24 mouse cellular contexts compared by ENCODE assay signal in the genomic region with DNA sequence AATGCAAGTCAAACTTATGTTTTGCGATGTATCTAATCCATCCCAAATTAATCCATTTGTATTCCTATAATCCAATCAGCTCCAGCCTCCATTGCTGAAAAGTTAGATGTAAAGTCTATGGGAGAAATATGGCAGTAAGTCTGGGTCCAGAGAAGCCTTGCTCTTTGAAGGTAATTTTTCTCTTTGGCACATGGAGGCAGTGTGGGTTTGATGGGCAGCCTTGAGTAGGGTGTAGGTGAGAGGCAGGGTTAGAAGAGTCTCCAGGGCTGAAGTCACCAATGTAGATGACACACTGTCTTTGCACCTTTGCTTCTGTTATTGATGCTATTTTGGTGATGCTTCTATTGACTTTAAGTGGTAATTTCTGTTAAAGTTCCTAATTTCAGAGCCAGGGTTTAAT.
A peak's percentile ranks its signal among the peaks of the same experiment; 100 is the strongest.
DNase-seq lines count a peak whose midpoint lies in the region; TF ChIP-seq lines count a peak whose summit lies in the region.
"Had no signal": no experiment of that assay in that cellular context is flagged by ENCODE, and none has a peak within 500 bp of the region (broad histone marks: within the 10 kb centered on the region; RNA-seq: fewer than 3 reads in every experiment).

No protein-coding gene starts in this region.

- no peaks in the 10 kb centered on the region for H3K9me3 ChIP-seq in CH12.LX (replicated peaks; ENCODE audit: low read length)
- H3K9me3 ChIP-seq: embryonic facial prominence, embryonic 13.5 days; forebrain, embryonic 10.5 days; forebrain, embryonic 15.5 days; hindbrain, embryonic 15.5 days; limb, embryonic 13.5 days; liver, embryonic 12.5 days; midbrain, embryonic 15.5 days had no signal

- H3K9ac ChIP-seq in CH12.LX (ENCODE audit: insufficient read depth, low read depth) = no peak overlapping the region
- H3K9ac ChIP-seq: embryonic facial prominence, embryonic 13.5 days; forebrain, embryonic 15.5 days; hindbrain, embryonic 15.5 days; limb, embryonic 13.5 days; liver, embryonic 12.5 days; midbrain, embryonic 15.5 days had no signal

- dilution Hi-C loops in CH12.LX (cut with MboI; ENCODE audit: extremely low pct_ligation_motif_present, extremely low pct_unique_long_range_greater_than_20kb, low sequenced_read_pairs) = no loop called here

- no peaks in the 10 kb centered on the region for H3K4me1 ChIP-seq in kidney, adult 2 months (ENCODE audit: control insufficient read depth, insufficient read depth, low read length)
- H3K4me1 ChIP-seq in CH12.LX (ENCODE audit: control insufficient read depth in 1 of 2, insufficient read depth in 2 of 2) = no peaks in the 10 kb centered on the region
- no peaks in the 10 kb centered on the region for H3K4me1 ChIP-seq in small intestine, adult 2 months (ENCODE audit: control insufficient read depth, insufficient read depth, insufficient read length, low read length)
- H3K4me1 ChIP-seq: hindbrain, embryonic 15.5 days; limb, embryonic 13.5 days; liver, embryonic 12.5 days; midbrain, embryonic 15.5 days had no signal

- no peak overlapping the region for H3K4me2 ChIP-seq in CH12.LX (ENCODE audit: insufficient read depth, low read depth, poor library complexity, severe bottlenecking)
- H3K4me2 ChIP-seq: embryonic facial prominence, embryonic 13.5 days; forebrain, embryonic 15.5 days; heart, embryonic 11.5 days; hindbrain, embryonic 15.5 days; limb, embryonic 13.5 days; liver, embryonic 12.5 days; midbrain, embryonic 15.5 days had no signal

- no peak for TF ChIP-seq POLR2A in kidney, adult 2 months (IDR thresholded peaks at IDR 0.05; ENCODE audit: low read depth, low read length)
- TF ChIP-seq POLR2A in CH12.LX (IDR thresholded peaks at IDR 0.05; ENCODE audit: low read depth, low read length) = no peak
- TF ChIP-seq POLR2A in small intestine, adult 2 months (IDR thresholded peaks at IDR 0.05; ENCODE audit: low read depth, low read length) = no peak

- no peak for TF ChIP-seq EP300 in CH12.LX (IDR thresholded peaks at IDR 0.05; ENCODE audit: low read length)

- peak; percentile 37 for TF ChIP-seq RAD21 in CH12.LX (IDR thresholded peaks at IDR 0.05; ENCODE audit: low read depth, low read length)

- DNase-seq in heart, adult 11 months = peak; percentile 31
- DNase-seq in heart, postnatal 4 days = no peak
- DNase-seq in kidney, adult 2 months = no peak
- no peak for DNase-seq in kidney, adult 9 months
- no peak for DNase-seq in CH12.LX (ENCODE audit: extremely low read depth)
- no peak for DNase-seq in retina, embryonic 14.5 days (ENCODE audit: low spot score)
- DNase-seq: adrenal gland, postnatal 25 days; cerebellum, adult 9-10 months; cerebellum, postnatal 36 days; kidney, postnatal 25 days; lung, adult 18-20 months; lung, postnatal 10 days; right cerebral cortex, adult 18-20 months; thymus, adult 2 months; thymus, postnatal 36 days had no signal

- TF ChIP-seq CTCF in kidney, adult 2 months (conservative IDR thresholded peaks at IDR 0.05; ENCODE audit: insufficient read depth, insufficient read length, low read depth, low read length) = 0 out of 2 replicates have a peak, but pooled peaks have one; percentile 4
- peak in 1 of 2 experiments; percentile 23; a peak in 1 of 4 replicates for TF ChIP-seq CTCF in CH12.LX (conservative IDR thresholded peaks at IDR 0.05 in 1 of 2, IDR thresholded peaks at IDR 0.05 in 1 of 2; ENCODE audit: low read depth in 2 of 2, low read length in 2 of 2)
- TF ChIP-seq CTCF in small intestine, adult 2 months (IDR thresholded peaks at IDR 0.05; ENCODE audit: extremely low read depth, insufficient read length, insufficient replicate concordance, low read depth, low read length) = peak; percentile 25; the same call in 1 of the 2 replicates

- H3K27ac ChIP-seq in kidney, adult 2 months (ENCODE audit: insufficient read depth, low read depth, low read length) = no peak overlapping the region
- H3K27ac ChIP-seq in CH12.LX (ENCODE audit: insufficient read depth, low read depth) = no peak overlapping the region
- no peak overlapping the region for H3K27ac ChIP-seq in small intestine, adult 2 months (ENCODE audit: insufficient read depth, low read depth, low read length)
- H3K27ac ChIP-seq: embryonic facial prominence, embryonic 13.5 days; forebrain, embryonic 10.5 days; forebrain, embryonic 15.5 days; hindbrain, embryonic 15.5 days; limb, embryonic 13.5 days; liver, embryonic 12.5 days; midbrain, embryonic 15.5 days had no signal

- H3K4me3 ChIP-seq in kidney, adult 2 months (ENCODE audit: insufficient read depth, low read depth, low read length) = no peak overlapping the region
- no peak overlapping the region for H3K4me3 ChIP-seq in CH12.LX (replicated peaks in 1 of 3; ENCODE audit: low read depth in 2 of 3, low read length in 2 of 3, poor library complexity in 1 of 3)
- no peak overlapping the region for H3K4me3 ChIP-seq in small intestine, adult 2 months (ENCODE audit: low read depth, low read length)
- H3K4me3 ChIP-seq: embryonic facial prominence, embryonic 13.5 days; forebrain, embryonic 10.5 days; forebrain, embryonic 15.5 days; hindbrain, embryonic 15.5 days; limb, embryonic 13.5 days; liver, embryonic 12.5 days; midbrain, embryonic 15.5 days had no signal

- no peaks in the 10 kb centered on the region for H3K27me3 ChIP-seq in kidney, adult 2 months (replicated peaks; ENCODE audit: control insufficient read depth, insufficient read depth, low read length)
- H3K27me3 ChIP-seq in CH12.LX (replicated peaks) = no peaks in the 10 kb centered on the region
- no peaks in the 10 kb centered on the region for H3K27me3 ChIP-seq in small intestine, adult 2 months (ENCODE audit: control insufficient read depth, insufficient read depth, low read length)
- H3K27me3 ChIP-seq: embryonic facial prominence, embryonic 13.5 days; forebrain, embryonic 15.5 days; hindbrain, embryonic 15.5 days; limb, embryonic 13.5 days; liver, embryonic 12.5 days; midbrain, embryonic 15.5 days had no signal

- H3K79me2 ChIP-seq in CH12.LX (replicated peaks; ENCODE audit: control insufficient read depth, extremely low read depth, insufficient read depth, poor library complexity, severe bottlenecking) = no peaks in the 10 kb centered on the region

- WGBS in kidney, adult 2 months = 90% methylated on average over 1 of the region's 1 CpGs
- WGBS in small intestine, adult 2 months = 98% methylated on average over 1 of the region's 1 CpGs

- in situ Hi-C loops in CH12.LX (cut with MboI; ENCODE audit: low pct_ligation_motif_present, low pct_unique_long_range_greater_than_20kb, low sequenced_read_pairs) = no loop called here

- H3K36me3 ChIP-seq in kidney, adult 2 months (ENCODE audit: control insufficient read depth, insufficient read depth, low read length) = no peaks in the 10 kb centered on the region
- no peaks in the 10 kb centered on the region for H3K36me3 ChIP-seq in CH12.LX (replicated peaks in 1 of 2; ENCODE audit: control insufficient read depth in 1 of 2, insufficient read depth in 1 of 2, low read length in 1 of 2)
- H3K36me3 ChIP-seq in small intestine, adult 2 months (ENCODE audit: control insufficient read depth, insufficient read depth, low read length) = no peaks in the 10 kb centered on the region
- H3K36me3 ChIP-seq: embryonic facial prominence, embryonic 13.5 days; forebrain, embryonic 10.5 days; forebrain, embryonic 15.5 days; hindbrain, embryonic 15.5 days; limb, embryonic 13.5 days; liver, embryonic 12.5 days; midbrain, embryonic 15.5 days had no signal

TF ChIP-seq in CH12.LX, 34 proteins besides CTCF, POLR2A, EP300 and RAD21:
- no peak for TF ChIP-seq PAX5 (IDR thresholded peaks at IDR 0.05; ENCODE audit: low read length)
- no peak for TF ChIP-seq GABPA (IDR thresholded peaks at IDR 0.05; ENCODE audit: insufficient replicate concordance, low read depth, low read length)
- TF ChIP-seq SMC3 (IDR thresholded peaks at IDR 0.05; ENCODE audit: low read depth, low read length) = peak; percentile 30
- no peak for TF ChIP-seq ZKSCAN1 (IDR thresholded peaks at IDR 0.05; ENCODE audit: borderline replicate concordance, low read depth, low read length)
- no peak for TF ChIP-seq ELF1 (IDR thresholded peaks at IDR 0.05; ENCODE audit: low read depth, low read length)
TF ChIP-seq in CH12.LX: peak in this region for 1.
